Mouse (Mus musculus) cerebellum, adult 2 months (tissue): ENCODE measurements around the gene Olfr1411.

Experiments used
- CTCF ChIP-seq: fragments of 200-500 bp; IDR thresholded peaks from 2 replicates; pipeline ENCODE4 v1.5.1; 2011; ENCODE audit warnings: low read depth, mild to moderate bottlenecking, control low read depth, low read length, moderate library complexity, borderline replicate concordance; ENCODE audit not compliant: insufficient read depth
- POLR2A ChIP-seq: fragments of 200-500 bp; IDR thresholded peaks from 2 replicates; pipeline ENCODE4 v1.6.1; 2011; ENCODE audit warnings: low read length, control low read depth, borderline replicate concordance; ENCODE audit not compliant: insufficient read depth

- no peak for TF ChIP-seq POLR2A
- no peak for TF ChIP-seq CTCF
These were observed 40.9 kb downstream of the Olfr1411 start for GRCm38 (mm10) chr1:92634976-92635599.
